Mouse (Mus musculus): ENCODE measurements around the gene Ezh1. TPM values are rescaled to one million over a fixed set of nuclear protein-coding genes. Genes with fewer than 3 reads are reported as not detected.

Gene Ezh1
- polyA plus RNA-seq, 1 experiment: 4.5 TPM

GRCm38 (mm10) chr11:101195101-101195500 lies 31.2 kb downstream of the Ezh1 start:
- Histone ChIP-seq H3K79me3 (ENCODE audit: low read depth) (no peaks in the 10 kb centered on the region), H3K4me3 (ENCODE audit: insufficient read depth, poor library complexity, severe bottlenecking) (no peak overlapping the region), H3K79me2 (ENCODE audit: control insufficient read depth, insufficient read depth) (no peaks in the 10 kb centered on the region), H3ac (ENCODE audit: control insufficient read depth, insufficient read length, low read depth) (no peak overlapping the region), H3K27me3 (ENCODE audit: control insufficient read depth, insufficient read depth, insufficient read length) (no peaks in the 10 kb centered on the region), H3K36me3 (ENCODE audit: control insufficient read depth, insufficient read depth) (peaks cover 4% of the 10 kb centered on the region)
- TF ChIP-seq FOSL1 (IDR thresholded peaks at IDR 0.05; ENCODE audit: insufficient read depth, low read length, poor library complexity, severe bottlenecking): no peak
- no peak for TF ChIP-seq USF1 (IDR thresholded peaks at IDR 0.05; ENCODE audit: low read depth)
- no peak for TF ChIP-seq MYOG (IDR thresholded peaks at IDR 0.05; ENCODE audit: control insufficient read depth, extremely low read depth, insufficient read length)
- no peak for TF ChIP-seq CTCF (IDR thresholded peaks at IDR 0.05; ENCODE audit: control insufficient read depth, insufficient read depth, insufficient read length)
- no peak for TF ChIP-seq MAX (IDR thresholded peaks at IDR 0.05)
- no peak for TF ChIP-seq CEBPB (IDR thresholded peaks at IDR 0.05; ENCODE audit: low read depth)
- no peak for TF ChIP-seq MYOD1 (IDR thresholded peaks at IDR 0.05; ENCODE audit: control insufficient read depth, insufficient read length, low read depth)

- no peak overlapping the region for H3ac ChIP-seq (ENCODE audit: control insufficient read depth, insufficient read length, low read depth)
- TF ChIP-seq MAX (IDR thresholded peaks at IDR 0.05): no peak
- TF ChIP-seq CTCF (IDR thresholded peaks at IDR 0.05; ENCODE audit: control insufficient read depth, insufficient read depth, insufficient read length): no peak
- TF ChIP-seq MYOD1 (IDR thresholded peaks at IDR 0.05; ENCODE audit: control insufficient read depth, insufficient read length, low read depth): no peak
- no peak for TF ChIP-seq FOSL1 (IDR thresholded peaks at IDR 0.05; ENCODE audit: insufficient read depth, low read length, poor library complexity, severe bottlenecking)
- no peak for TF ChIP-seq CEBPB (IDR thresholded peaks at IDR 0.05; ENCODE audit: low read depth)
- no peak for TF ChIP-seq USF1 (IDR thresholded peaks at IDR 0.05; ENCODE audit: low read depth)
- TF ChIP-seq MYOG (IDR thresholded peaks at IDR 0.05; ENCODE audit: control insufficient read depth, extremely low read depth, insufficient read length): no peak
- H3K79me3 ChIP-seq (ENCODE audit: low read depth): no peaks in the 10 kb centered on the region
- H3K79me2 ChIP-seq (ENCODE audit: control insufficient read depth, insufficient read depth): no peaks in the 10 kb centered on the region
- no peaks in the 10 kb centered on the region for H3K27me3 ChIP-seq (ENCODE audit: control insufficient read depth, insufficient read depth, insufficient read length)
- H3K4me3 ChIP-seq (ENCODE audit: insufficient read depth, poor library complexity, severe bottlenecking): no peak overlapping the region
- peaks cover 4% of the 10 kb centered on the region for H3K36me3 ChIP-seq (ENCODE audit: control insufficient read depth, insufficient read depth)
These were observed 31.6 kb downstream of the Ezh1 start for GRCm38 (mm10) chr11:101194643-101195042.

- no peak for TF ChIP-seq USF1 (IDR thresholded peaks at IDR 0.05; ENCODE audit: low read depth)
- no peak for TF ChIP-seq CEBPB (IDR thresholded peaks at IDR 0.05; ENCODE audit: low read depth)
- no peak for TF ChIP-seq FOSL1 (IDR thresholded peaks at IDR 0.05; ENCODE audit: insufficient read depth, low read length, poor library complexity, severe bottlenecking)
- TF ChIP-seq MYOD1 (IDR thresholded peaks at IDR 0.05; ENCODE audit: control insufficient read depth, insufficient read length, low read depth): no peak
- TF ChIP-seq MAX (IDR thresholded peaks at IDR 0.05): no peak
- no peak for TF ChIP-seq CTCF (IDR thresholded peaks at IDR 0.05; ENCODE audit: control insufficient read depth, insufficient read depth, insufficient read length)
- TF ChIP-seq MYOG (IDR thresholded peaks at IDR 0.05; ENCODE audit: control insufficient read depth, extremely low read depth, insufficient read length): no peak
- Histone ChIP-seq H3K27me3 (ENCODE audit: control insufficient read depth, insufficient read depth, insufficient read length) (no peaks in the 10 kb centered on the region), H3ac (ENCODE audit: control insufficient read depth, insufficient read length, low read depth) (no peak overlapping the region), H3K36me3 (ENCODE audit: control insufficient read depth, insufficient read depth) (peaks cover 4% of the 10 kb centered on the region), H3K79me3 (ENCODE audit: low read depth) (no peaks in the 10 kb centered on the region), H3K4me3 (ENCODE audit: insufficient read depth, poor library complexity, severe bottlenecking) (no peak overlapping the region), H3K79me2 (ENCODE audit: control insufficient read depth, insufficient read depth) (no peaks in the 10 kb centered on the region)
These were observed 32.1 kb downstream of the Ezh1 start for GRCm38 (mm10) chr11:101194137-101194536.

- TF ChIP-seq FOSL1 (IDR thresholded peaks at IDR 0.05; ENCODE audit: insufficient read depth, low read length, poor library complexity, severe bottlenecking): no peak
- H3K79me2 ChIP-seq (ENCODE audit: control insufficient read depth, insufficient read depth): no peaks in the 10 kb centered on the region
- no peaks in the 10 kb centered on the region for H3K36me3 ChIP-seq (ENCODE audit: control insufficient read depth, insufficient read depth)
- no peak overlapping the region for H3ac ChIP-seq (ENCODE audit: control insufficient read depth, insufficient read length, low read depth)
- H3K4me3 ChIP-seq (ENCODE audit: insufficient read depth, poor library complexity, severe bottlenecking): no peak overlapping the region
- no peaks in the 10 kb centered on the region for H3K27me3 ChIP-seq (ENCODE audit: control insufficient read depth, insufficient read depth, insufficient read length)
- H3K79me3 ChIP-seq (ENCODE audit: low read depth): no peaks in the 10 kb centered on the region
These were observed 33.2 kb downstream of the Ezh1 start for GRCm38 (mm10) chr11:101193076-101193475.

GRCm38 (mm10) chr11:101192646-101193045 lies 33.6 kb downstream of the Ezh1 start:
- H3K79me3 ChIP-seq (ENCODE audit: low read depth): no peaks in the 10 kb centered on the region
- H3K27me3 ChIP-seq (ENCODE audit: control insufficient read depth, insufficient read depth, insufficient read length): no peaks in the 10 kb centered on the region
- H3ac ChIP-seq (ENCODE audit: control insufficient read depth, insufficient read length, low read depth): no peak overlapping the region
- no peaks in the 10 kb centered on the region for H3K79me2 ChIP-seq (ENCODE audit: control insufficient read depth, insufficient read depth)
- TF ChIP-seq MYOD1 (IDR thresholded peaks at IDR 0.05; ENCODE audit: control insufficient read depth, insufficient read length, low read depth) (no peak), CEBPB (IDR thresholded peaks at IDR 0.05; ENCODE audit: low read depth) (no peak), MYOG (IDR thresholded peaks at IDR 0.05; ENCODE audit: control insufficient read depth, extremely low read depth, insufficient read length) (no peak), FOSL1 (IDR thresholded peaks at IDR 0.05; ENCODE audit: insufficient read depth, low read length, poor library complexity, severe bottlenecking) (no peak), CTCF (IDR thresholded peaks at IDR 0.05; ENCODE audit: control insufficient read depth, insufficient read depth, insufficient read length) (no peak), USF1 (IDR thresholded peaks at IDR 0.05; ENCODE audit: low read depth) (no peak), MAX (IDR thresholded peaks at IDR 0.05) (no peak)
- no peak overlapping the region for H3K4me3 ChIP-seq (ENCODE audit: insufficient read depth, poor library complexity, severe bottlenecking)
- H3K36me3 ChIP-seq (ENCODE audit: control insufficient read depth, insufficient read depth): no peaks in the 10 kb centered on the region

- Histone ChIP-seq H3K4me3 (ENCODE audit: insufficient read depth, poor library complexity, severe bottlenecking) (no peak overlapping the region), H3K79me3 (ENCODE audit: low read depth) (no peaks in the 10 kb centered on the region), H3K36me3 (ENCODE audit: control insufficient read depth, insufficient read depth) (no peaks in the 10 kb centered on the region), H3ac (ENCODE audit: control insufficient read depth, insufficient read length, low read depth) (no peak overlapping the region), H3K79me2 (ENCODE audit: control insufficient read depth, insufficient read depth) (no peaks in the 10 kb centered on the region), H3K27me3 (ENCODE audit: control insufficient read depth, insufficient read depth, insufficient read length) (no peaks in the 10 kb centered on the region)
- TF ChIP-seq CEBPB (IDR thresholded peaks at IDR 0.05; ENCODE audit: low read depth) (no peak), FOSL1 (IDR thresholded peaks at IDR 0.05; ENCODE audit: insufficient read depth, low read length, poor library complexity, severe bottlenecking) (no peak), MYOG (IDR thresholded peaks at IDR 0.05; ENCODE audit: control insufficient read depth, extremely low read depth, insufficient read length) (no peak), CTCF (IDR thresholded peaks at IDR 0.05; ENCODE audit: control insufficient read depth, insufficient read depth, insufficient read length) (no peak), MYOD1 (IDR thresholded peaks at IDR 0.05; ENCODE audit: control insufficient read depth, insufficient read length, low read depth) (no peak), MAX (IDR thresholded peaks at IDR 0.05) (no peak), USF1 (IDR thresholded peaks at IDR 0.05; ENCODE audit: low read depth) (no peak)
These were observed 34.3 kb downstream of the Ezh1 start for GRCm38 (mm10) chr11:101191919-101192470.

All from C2C12 (cell line).